8 mouse cellular contexts compared by ENCODE assay signal in the genomic region with DNA sequence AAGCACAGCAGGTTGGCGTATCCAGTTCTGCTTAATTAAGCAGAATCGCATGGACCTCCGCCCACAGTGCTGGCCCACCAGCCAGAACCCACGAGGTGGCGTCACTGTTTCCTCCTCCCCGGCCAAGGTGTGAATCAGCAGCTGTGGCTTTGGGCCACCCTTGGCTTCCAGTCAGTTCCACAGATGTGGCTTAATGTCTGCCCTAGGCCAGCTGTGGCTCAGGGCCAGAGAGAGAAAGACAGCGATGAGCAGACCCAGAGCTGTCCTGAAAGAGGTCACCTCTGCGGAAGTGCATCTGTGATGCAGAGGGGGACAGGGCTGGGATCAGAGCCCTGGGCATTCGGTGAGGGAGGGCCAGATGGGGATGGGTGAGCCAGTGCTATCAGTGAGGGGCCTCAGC. TPM values are rescaled to one million over a fixed set of nuclear protein-coding genes. Genes with fewer than 3 reads are reported as not detected.
DNase-seq lines count a peak whose midpoint lies in the region; ATAC-seq and TF ChIP-seq lines count a peak whose summit lies in the region.

No protein-coding gene starts in this region.

- no peaks in the 10 kb centered on the region for H3K9me3 ChIP-seq in limb, embryonic 13.5 days

- peak overlapping the region; percentile 65 for H3K27ac ChIP-seq in gastrocnemius, adult 2 months
- H3K27ac ChIP-seq in limb, embryonic 13.5 days, result no peak overlapping the region

- no peak; the same call in 1 of the 2 replicates for TF ChIP-seq CTCF in gastrocnemius, adult 2 months (IDR thresholded peaks at IDR 0.05)

- H3K4me1 ChIP-seq in limb, embryonic 13.5 days, result peaks cover 34% of the 10 kb centered on the region

- intact Hi-C loops in gastrocnemius, adult 2 months (cut with DNase I), result no loop called here
- intact Hi-C loops in left cerebral cortex, postnatal 25 days (cut with DNase I), result no loop called here

- WGBS in limb, embryonic 13.5 days, result 55% methylated on average over 9 of the region's 9 CpGs

- DNase-seq in cerebellum, postnatal 10 days, result peak; percentile 80 to 81
- no peak for DNase-seq in cerebellum, postnatal 36 days
- DNase-seq in 3T3-L1 (ENCODE audit: low read depth, low spot score), result peak; percentile 91
- DNase-seq in gastrocnemius, adult 2 months, result peak; percentile 94
- DNase-seq in ovary, postnatal 14 days (ENCODE audit: low spot score), result peak; percentile 65
- no peak for DNase-seq in frontal cortex, adult 2 months (ENCODE audit: extremely low spot score in 1 of 2, low spot score in 1 of 2)
- no peak for DNase-seq in left cerebral cortex, postnatal 25 days (ENCODE audit: low spot score in 2 of 2)

- peaks cover 59% of the 10 kb centered on the region for H3K36me3 ChIP-seq in limb, embryonic 13.5 days

- 0 out of 2 replicates have a peak, but pooled peaks have one; percentile 13 for ATAC-seq in limb, embryonic 13.5 days (ENCODE audit: low FRiP score, low read depth)

- H3K4me2 ChIP-seq in limb, embryonic 13.5 days (replicated peaks), result no peak overlapping the region

- peak overlapping the region; percentile 5; the same call in 1 of the 2 replicates for H3K4me3 ChIP-seq in gastrocnemius, adult 2 months
- no peak overlapping the region for H3K4me3 ChIP-seq in limb, embryonic 13.5 days

- H3K9ac ChIP-seq in limb, embryonic 13.5 days, result no peak overlapping the region

- no peaks in the 10 kb centered on the region for H3K27me3 ChIP-seq in limb, embryonic 13.5 days

RNA-seq across cellular contexts. Expression of gene Sh3pxd2b, which starts 10.1 kb away (rescaled TPM):
- total RNA-seq in gastrocnemius, adult 2 months (2021), result 1 to 10 TPM; 2.5 to 7.1 TPM
- 25.9 and 31.3 TPM in 2 replicates for polyA plus RNA-seq in limb, embryonic 13.5 days (2015; fragmentation: Nextera tagmentation; extraction: Ambion mirVana)
- polyA plus RNA-seq in frontal cortex, adult 2 months (2012; rRNA removed), result 11.8 and 12.5 TPM in 2 replicates
- 10 to 100 TPM; 12.4 to 15.3 TPM for total RNA-seq in left cerebral cortex, postnatal 25 days (2021)

RNA-seq across cellular contexts. Expression of gene Hbq1a, which starts 57.8 kb away (rescaled TPM):
- not detected for total RNA-seq in gastrocnemius, adult 2 months (2021)
- polyA plus RNA-seq in limb, embryonic 13.5 days (2015; fragmentation: Nextera tagmentation; extraction: Ambion mirVana), result 0.39 and 0.46 TPM in 2 replicates
- 1.3 and 1.8 TPM in 2 replicates for polyA plus RNA-seq in frontal cortex, adult 2 months (2012; rRNA removed)
- 1 to 10 TPM in 1 of 2 experiments, not detected in 1; 1.4 TPM for total RNA-seq in left cerebral cortex, postnatal 25 days (2021)

Comparison
In these comparisons a context has a peak if more than half of its experiments do, and no peak if none do; other contexts are left out.
1. DNase-seq: peak in cerebellum, postnatal 10 days (2 of 2), 3T3-L1 (single experiment), gastrocnemius, adult 2 months (single experiment) and ovary, postnatal 14 days (single experiment); none in cerebellum, postnatal 36 days (0 of 2), frontal cortex, adult 2 months (0 of 2) and left cerebral cortex, postnatal 25 days (0 of 2).